Mouse (Mus musculus): Measurements from ENCODE around the gene Foxk2. TPM values are rescaled to one million over a fixed set of nuclear protein-coding genes. Genes with fewer than 3 reads are reported as not detected.
"Not testable (repeated sequence)": the region's sequence is repeated elsewhere in the genome, so short reads cannot be mapped to it uniquely, and the experiment has no call there.

Gene Foxk2
- polyA plus RNA-seq, 1 experiment from 2014 or later: 8.6 TPM

DNA sequence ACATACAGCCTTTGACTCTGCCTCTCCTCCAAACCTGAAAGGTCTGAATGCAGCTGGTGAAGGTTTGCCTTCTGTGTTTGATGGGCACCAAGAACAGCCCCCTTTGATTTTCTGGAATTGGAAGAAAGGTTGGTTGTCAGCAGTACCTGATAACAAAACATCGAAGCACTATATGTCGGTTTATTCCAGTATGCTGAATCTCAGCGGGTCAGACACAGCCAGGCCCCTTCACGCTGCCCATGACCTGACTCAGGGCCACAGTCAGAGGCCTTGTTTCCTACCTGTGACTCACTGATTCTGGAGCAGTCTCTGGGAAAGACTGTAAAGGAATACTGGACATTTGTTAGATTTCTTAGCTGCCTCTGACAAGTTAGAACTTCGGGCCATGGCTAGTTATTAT lies 35.0 kb downstream of the Foxk2 start:
- ATAC-seq (ENCODE audit: insufficient read depth, low FRiP score, low read depth): no peak
- WGBS: 95% methylated on average over 5 of the region's 5 CpGs

DNA sequence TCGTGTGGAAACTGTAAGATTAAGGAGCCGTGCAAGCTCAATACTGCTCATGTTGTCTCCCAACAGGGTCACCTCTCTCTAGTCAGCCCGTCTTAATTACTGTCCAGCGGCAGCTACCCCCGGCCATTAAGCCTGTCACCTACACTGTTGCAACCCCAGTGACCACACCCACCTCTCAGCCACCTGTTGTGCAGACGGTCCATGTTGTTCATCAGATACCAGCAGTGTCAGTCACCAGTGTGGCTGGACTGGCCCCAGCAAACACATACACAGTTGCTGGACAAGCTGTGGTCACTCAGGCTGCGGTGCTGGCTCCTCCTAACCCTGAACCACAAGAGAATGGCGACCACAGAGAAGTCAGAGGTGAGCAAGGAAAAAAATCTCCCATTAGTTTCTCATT lies 38.7 kb downstream of the Foxk2 start:
- WGBS: 84% methylated on average over 8 of the region's 8 CpGs
- Histone ChIP-seq H3K27ac (no peak overlapping the region), H3K4me2 (no peak overlapping the region), H3K4me3 (replicated peaks) (no peak overlapping the region), H3K36me3 (peaks cover 43% of the 10 kb centered on the region), H3K27me3 (replicated peaks) (no peaks in the 10 kb centered on the region), H3K9me3 (no peaks in the 10 kb centered on the region), H3K4me1 (no peaks in the 10 kb centered on the region), H3K9ac (no peak overlapping the region)
- ATAC-seq (ENCODE audit: insufficient read depth, low FRiP score, low read depth): no peak

More for the DNA sequence above, 35.0 kb downstream of the Foxk2 start:
- Histone ChIP-seq H3K9ac (no peak overlapping the region), H3K4me2 (no peak overlapping the region), H3K9me3 (no peaks in the 10 kb centered on the region), H3K4me3 (replicated peaks) (no peak overlapping the region), H3K27ac (no peak overlapping the region), H3K27me3 (replicated peaks) (no peaks in the 10 kb centered on the region), H3K36me3 (peaks cover 42% of the 10 kb centered on the region), H3K4me1 (no peaks in the 10 kb centered on the region)

DNA sequence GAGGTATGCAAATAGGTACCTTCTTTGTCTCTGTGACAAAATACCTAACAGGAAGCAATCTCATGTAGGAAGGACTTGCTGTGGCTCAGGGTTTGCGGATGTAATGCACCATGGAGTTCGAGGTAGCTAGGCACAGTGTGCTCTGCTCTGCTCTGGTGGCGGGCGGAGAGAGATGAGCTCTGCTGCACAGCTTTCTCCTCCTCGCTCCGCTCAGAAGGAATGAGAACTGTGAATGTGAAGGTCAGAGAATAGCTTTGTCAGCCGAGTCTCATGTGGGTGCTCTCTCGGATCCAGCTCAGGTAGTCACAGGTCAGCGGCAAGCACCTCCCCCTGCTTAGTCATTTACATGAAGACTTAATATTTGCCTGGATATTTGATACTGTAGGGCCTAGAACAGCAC lies 40.5 kb downstream of the Foxk2 start:
- 93% methylated on average over 9 of the region's 9 CpGs for WGBS
- ATAC-seq (ENCODE audit: insufficient read depth, low FRiP score, low read depth): no peak

DNA sequence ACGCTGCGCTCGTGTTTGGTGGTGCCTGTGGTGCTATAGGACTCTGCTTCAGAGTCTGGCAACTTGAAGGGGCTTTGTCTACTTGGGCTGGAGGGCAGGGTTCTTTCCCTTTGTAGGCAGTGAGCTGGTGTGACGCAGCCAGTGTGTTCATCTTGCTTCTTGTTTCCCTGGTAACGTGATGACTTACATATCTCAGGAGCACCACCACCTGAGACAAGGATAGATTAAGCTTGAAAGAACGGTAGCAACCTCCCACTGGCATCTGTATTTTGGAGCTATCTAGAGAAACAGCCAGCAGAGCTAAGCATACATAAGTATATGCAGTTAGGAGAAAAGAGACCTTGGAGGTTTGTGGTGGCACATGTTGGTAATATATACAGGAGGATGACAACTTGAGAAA lies 45.6 kb downstream of the Foxk2 start:
- Histone ChIP-seq H3K4me2 (no peak overlapping the region), H3K36me3 (peaks cover 39% of the 10 kb centered on the region), H3K27me3 (replicated peaks) (no peaks in the 10 kb centered on the region), H3K27ac (no peak overlapping the region), H3K4me3 (replicated peaks) (no peak overlapping the region), H3K9ac (no peak overlapping the region), H3K4me1 (no peaks in the 10 kb centered on the region), H3K9me3 (no peaks in the 10 kb centered on the region)
- 91% methylated on average over 6 of the region's 6 CpGs for whole genome bisulfite sequencing
- ATAC-seq (ENCODE audit: insufficient read depth, low FRiP score, low read depth): no peak

More for the DNA sequence above, 40.5 kb downstream of the Foxk2 start:
- H3K27me3 ChIP-seq (replicated peaks): no peaks in the 10 kb centered on the region
- no peaks in the 10 kb centered on the region for H3K9me3 ChIP-seq
- no peak overlapping the region for H3K4me2 ChIP-seq
- H3K27ac ChIP-seq: no peak overlapping the region
- peaks cover 49% of the 10 kb centered on the region for H3K36me3 ChIP-seq
- no peak overlapping the region for H3K9ac ChIP-seq
- no peak overlapping the region for H3K4me3 ChIP-seq (replicated peaks)
- no peaks in the 10 kb centered on the region for H3K4me1 ChIP-seq

DNA sequence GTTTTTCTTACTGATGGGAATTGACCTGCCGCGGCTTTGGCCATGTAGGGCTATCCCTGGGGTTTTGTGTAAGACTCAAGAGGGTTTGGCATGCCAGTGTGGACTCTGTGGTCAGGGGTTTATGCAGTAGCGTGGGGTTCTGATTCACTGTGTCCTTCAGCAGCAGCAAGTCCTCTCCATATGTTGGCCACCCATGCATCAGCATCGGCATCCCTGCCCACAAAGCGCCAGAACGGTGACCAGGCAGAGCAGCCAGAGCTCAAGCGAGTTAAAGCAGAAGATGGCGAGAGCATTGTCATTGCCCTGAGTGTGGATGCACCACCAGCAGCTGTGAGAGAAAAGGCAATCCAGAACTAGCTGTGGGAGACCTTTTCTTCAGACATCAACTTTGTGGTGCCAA lies 46.8 kb downstream of the Foxk2 start:
- peaks cover 40% of the 10 kb centered on the region for H3K36me3 ChIP-seq
- no peak overlapping the region for H3K4me2 ChIP-seq
- H3K9ac ChIP-seq: no peak overlapping the region
- H3K27me3 ChIP-seq (replicated peaks): no peaks in the 10 kb centered on the region
- H3K4me3 ChIP-seq (replicated peaks): no peak overlapping the region
- 94% methylated on average over 8 of the region's 8 CpGs for WGBS
- no peaks in the 10 kb centered on the region for H3K9me3 ChIP-seq
- H3K4me1 ChIP-seq: no peaks in the 10 kb centered on the region
- H3K27ac ChIP-seq: no peak overlapping the region
- no peak for ATAC-seq (ENCODE audit: insufficient read depth, low FRiP score, low read depth)

DNA sequence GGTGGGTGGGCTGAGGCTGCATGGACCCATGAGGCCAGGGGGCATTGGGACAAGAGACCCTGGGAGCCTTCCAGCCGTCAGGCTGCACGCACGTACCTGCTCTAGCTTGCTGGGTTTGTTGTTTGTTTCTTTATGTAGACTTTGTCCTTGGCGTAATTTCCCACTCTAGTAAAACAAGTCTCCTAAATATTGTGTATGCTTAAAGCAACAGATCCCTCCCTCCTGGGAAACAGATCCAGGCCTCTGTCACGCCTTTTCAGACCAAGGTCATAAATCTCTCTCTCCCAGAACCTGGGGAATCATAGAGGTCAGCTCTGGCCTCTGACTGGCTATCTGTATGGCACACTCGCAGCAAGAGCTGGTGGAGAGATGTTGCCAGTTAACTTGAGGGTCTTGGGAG lies 47.9 kb downstream of the Foxk2 start:
- H3K36me3 ChIP-seq: peaks cover 36% of the 10 kb centered on the region
- H3K4me1 ChIP-seq; H3K9ac ChIP-seq; H3K4me2 ChIP-seq; H3K27ac ChIP-seq; H3K4me3 ChIP-seq (replicated peaks); H3K9me3 ChIP-seq; H3K27me3 ChIP-seq (replicated peaks); ATAC-seq (ENCODE audit: insufficient read depth, low FRiP score, low read depth): not testable (repeated sequence)
- 90% methylated on average over 6 of the region's 6 CpGs for WGBS

DNA sequence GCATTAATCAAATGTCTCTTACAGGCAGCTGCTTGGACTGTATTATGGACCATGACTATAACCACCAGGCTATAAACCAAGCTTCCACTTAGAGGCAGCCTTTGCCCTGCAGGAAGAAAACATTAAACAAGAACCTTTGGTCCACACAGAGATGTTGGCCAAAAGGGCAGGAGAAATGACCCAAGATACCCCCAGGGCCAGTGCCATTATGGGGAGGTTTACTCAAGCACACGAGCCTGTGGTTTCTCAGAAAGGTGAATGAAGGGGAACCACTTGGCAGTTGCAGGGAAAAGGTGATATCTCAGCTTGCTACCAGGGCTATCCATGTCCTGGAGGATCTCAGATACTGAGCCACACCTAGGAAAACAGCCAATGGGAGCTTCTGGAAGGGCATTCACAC lies 66.2 kb downstream of the Foxk2 start:
- peaks cover 19% of the 10 kb centered on the region for H3K36me3 ChIP-seq
- ATAC-seq (ENCODE audit: insufficient read depth, low FRiP score, low read depth): no peak

DNA sequence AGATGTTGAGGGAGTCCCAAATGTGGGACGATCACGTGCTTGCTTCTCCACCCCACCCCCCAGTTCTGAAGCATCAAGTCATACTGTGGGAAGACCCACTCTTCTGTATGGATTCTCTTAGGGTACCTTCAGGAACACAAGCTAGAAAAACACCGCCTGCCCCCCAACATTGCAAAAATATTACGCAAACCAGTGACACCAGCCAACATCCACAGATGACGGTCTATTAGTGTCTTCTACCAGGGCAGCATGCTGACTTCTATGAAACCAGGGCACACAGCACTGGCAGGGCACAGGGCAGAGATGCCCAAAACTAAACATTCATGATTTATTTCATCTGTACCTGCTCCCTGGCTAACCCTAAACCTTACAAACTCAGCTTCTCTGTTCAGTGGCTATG lies 66.9 kb downstream of the Foxk2 start:
- WGBS: 95% methylated on average over 5 of the region's 5 CpGs

More for the DNA sequence above, 66.2 kb downstream of the Foxk2 start:
- no peaks in the 10 kb centered on the region for H3K9me3 ChIP-seq
- no peak overlapping the region for H3K9ac ChIP-seq
- no peak overlapping the region for H3K4me2 ChIP-seq
- no peaks in the 10 kb centered on the region for H3K4me1 ChIP-seq
- H3K27me3 ChIP-seq (replicated peaks): no peaks in the 10 kb centered on the region
- H3K27ac ChIP-seq: no peak overlapping the region
- no peak overlapping the region for H3K4me3 ChIP-seq (replicated peaks)
- WGBS: 48% methylated on average over 1 of the region's 1 CpGs

DNA sequence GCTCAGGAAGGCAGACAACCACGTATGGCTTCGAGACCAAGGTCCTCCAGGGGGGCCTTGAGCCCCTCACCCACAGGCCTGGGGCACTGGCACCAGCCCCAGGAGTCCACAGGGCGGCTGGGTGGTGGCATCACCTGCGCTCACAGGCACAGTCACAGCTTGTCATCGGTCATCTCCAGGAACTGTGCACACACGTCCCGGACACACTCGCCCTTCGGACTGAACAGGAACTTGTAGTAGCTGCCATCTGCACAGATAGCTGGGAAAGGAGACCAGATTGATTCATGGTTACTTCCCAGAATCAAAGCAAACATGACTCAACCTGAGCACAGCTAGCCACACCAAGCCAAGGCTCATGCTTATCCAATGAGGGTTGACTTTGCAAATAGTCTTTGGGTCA lies 68.4 kb downstream of the Foxk2 start:
- 95% methylated on average over 9 of the region's 9 CpGs for WGBS
- Histone ChIP-seq H3K4me2 (no peak overlapping the region), H3K36me3 (peaks cover 27% of the 10 kb centered on the region), H3K27ac (no peak overlapping the region), H3K9ac (no peak overlapping the region), H3K4me1 (no peaks in the 10 kb centered on the region), H3K27me3 (replicated peaks) (no peaks in the 10 kb centered on the region), H3K9me3 (no peaks in the 10 kb centered on the region), H3K4me3 (replicated peaks) (no peak overlapping the region)
- ATAC-seq (ENCODE audit: insufficient read depth, low FRiP score, low read depth): no peak

More for the DNA sequence above, 66.9 kb downstream of the Foxk2 start:
- H3K4me2 ChIP-seq: no peak overlapping the region
- H3K4me3 ChIP-seq (replicated peaks): no peak overlapping the region
- H3K9me3 ChIP-seq: no peaks in the 10 kb centered on the region
- no peak overlapping the region for H3K27ac ChIP-seq
- no peak overlapping the region for H3K9ac ChIP-seq
- peaks cover 21% of the 10 kb centered on the region for H3K36me3 ChIP-seq
- no peak for ATAC-seq (ENCODE audit: insufficient read depth, low FRiP score, low read depth)
- H3K4me1 ChIP-seq: no peaks in the 10 kb centered on the region
- H3K27me3 ChIP-seq (replicated peaks): no peaks in the 10 kb centered on the region

DNA sequence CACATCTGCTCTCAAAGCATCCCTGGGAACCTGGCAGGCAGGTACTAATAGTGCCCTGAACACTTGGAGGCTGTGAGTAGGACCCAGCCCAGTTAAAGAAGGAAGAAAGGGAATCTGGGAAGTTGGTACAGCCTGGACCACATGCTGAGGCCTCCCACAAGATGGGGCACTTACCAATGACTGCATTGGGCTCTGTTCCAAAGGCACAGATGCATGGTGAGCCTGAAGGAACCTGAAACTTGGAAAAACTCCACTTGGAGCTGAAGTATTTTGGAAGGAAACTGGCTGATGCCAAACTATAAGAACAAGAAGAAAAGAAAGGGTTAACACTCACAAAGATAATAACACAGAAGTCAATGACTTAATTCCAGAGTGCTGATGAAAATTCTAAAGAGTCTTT lies 68.8 kb downstream of the Foxk2 start:
- no peaks in the 10 kb centered on the region for H3K27me3 ChIP-seq (replicated peaks)
- H3K4me2 ChIP-seq: no peak overlapping the region
- H3K4me1 ChIP-seq: no peaks in the 10 kb centered on the region
- no peaks in the 10 kb centered on the region for H3K9me3 ChIP-seq
- peaks cover 27% of the 10 kb centered on the region for H3K36me3 ChIP-seq
- H3K27ac ChIP-seq: no peak overlapping the region
- ATAC-seq (ENCODE audit: insufficient read depth, low FRiP score, low read depth): no peak
- H3K9ac ChIP-seq: no peak overlapping the region
- no peak overlapping the region for H3K4me3 ChIP-seq (replicated peaks)

DNA sequence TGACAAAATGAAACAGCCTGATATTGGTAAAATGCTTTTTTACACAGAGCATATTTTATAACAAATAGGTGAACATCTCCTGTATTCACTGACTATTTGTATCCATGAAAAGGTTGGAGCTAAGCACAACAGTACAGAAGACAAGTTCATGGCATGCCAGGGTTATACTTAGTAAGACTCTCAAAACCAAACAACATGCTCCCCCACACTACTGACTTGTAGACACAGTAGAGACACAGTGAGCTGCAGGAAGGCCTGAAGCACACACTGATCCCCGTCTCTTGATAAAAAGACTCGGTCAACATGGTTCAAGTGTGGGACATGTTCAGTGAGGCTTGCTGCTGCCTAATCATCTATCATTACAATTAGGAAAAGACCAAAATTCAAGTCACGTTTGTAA lies 71.9 kb downstream of the Foxk2 start:
- Histone ChIP-seq H3K27ac (no peak overlapping the region), H3K27me3 (replicated peaks) (no peaks in the 10 kb centered on the region), H3K9ac (no peak overlapping the region), H3K4me2 (no peak overlapping the region), H3K9me3 (no peaks in the 10 kb centered on the region), H3K36me3 (peaks cover 39% of the 10 kb centered on the region), H3K4me1 (no peaks in the 10 kb centered on the region), H3K4me3 (replicated peaks) (no peak overlapping the region)
- no peak for ATAC-seq (ENCODE audit: insufficient read depth, low FRiP score, low read depth)
- WGBS: 88% methylated on average over 3 of the region's 3 CpGs

DNA sequence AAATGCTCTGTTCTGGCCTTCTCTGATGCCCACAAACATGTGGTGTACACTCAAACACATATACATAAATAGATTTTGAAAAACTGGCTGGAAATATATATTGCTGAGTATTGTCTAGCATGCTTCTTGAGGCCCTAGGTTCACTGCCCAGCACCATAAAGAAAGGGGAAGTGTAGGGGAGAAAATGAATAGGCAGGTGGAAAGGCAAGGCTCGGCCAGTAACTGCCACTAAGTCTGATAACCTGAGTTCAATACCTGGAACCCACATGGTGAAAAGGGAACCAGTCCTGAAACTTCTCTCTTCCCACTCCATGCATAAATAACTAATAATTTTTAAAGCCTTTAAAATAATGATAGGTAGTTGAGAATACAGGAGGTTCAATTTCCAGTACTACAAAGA lies 79.9 kb downstream of the Foxk2 start:
- 88% methylated on average over 1 of the region's 1 CpGs for WGBS
- Histone ChIP-seq H3K4me1 (no peaks in the 10 kb centered on the region), H3K4me2 (no peak overlapping the region), H3K9me3 (no peaks in the 10 kb centered on the region), H3K27ac (no peak overlapping the region), H3K9ac (no peak overlapping the region), H3K27me3 (replicated peaks) (no peaks in the 10 kb centered on the region), H3K36me3 (peaks cover 17% of the 10 kb centered on the region), H3K4me3 (replicated peaks) (no peak overlapping the region)
- ATAC-seq (ENCODE audit: insufficient read depth, low FRiP score, low read depth): no peak

DNA sequence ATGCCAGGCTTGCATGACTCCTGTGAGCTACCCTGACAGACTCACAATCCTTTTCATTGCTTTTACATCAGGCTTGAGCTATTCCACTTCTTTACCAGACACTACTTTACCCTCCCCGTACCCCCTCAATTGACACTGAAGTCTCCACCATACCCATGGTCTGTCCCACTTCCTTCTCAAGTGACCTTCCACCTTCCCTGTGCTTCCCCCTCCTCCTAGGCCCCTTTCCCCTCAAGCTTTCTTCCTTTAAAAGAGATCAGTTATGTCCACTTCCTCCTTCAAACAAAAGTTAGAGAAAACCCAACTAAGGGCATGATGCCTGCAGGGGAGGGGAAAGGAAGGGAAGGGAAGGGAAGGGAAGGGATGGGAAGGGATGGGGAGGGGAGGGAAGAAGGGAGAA lies 80.5 kb downstream of the Foxk2 start:
- 77% methylated on average over 1 of the region's 1 CpGs for WGBS
- H3K4me1 ChIP-seq: no peaks in the 10 kb centered on the region
- H3K9ac ChIP-seq: no peak overlapping the region
- no peaks in the 10 kb centered on the region for H3K27me3 ChIP-seq (replicated peaks)
- no peaks in the 10 kb centered on the region for H3K9me3 ChIP-seq
- H3K27ac ChIP-seq: no peak overlapping the region
- no peak for ATAC-seq (ENCODE audit: insufficient read depth, low FRiP score, low read depth)
- H3K4me3 ChIP-seq (replicated peaks): no peak overlapping the region
- no peak overlapping the region for H3K4me2 ChIP-seq
- peaks cover 14% of the 10 kb centered on the region for H3K36me3 ChIP-seq
